Mouse (Mus musculus): ENCODE measurements around the gene Tsc22d2. TPM values are rescaled to one million over a fixed set of nuclear protein-coding genes. Genes with fewer than 3 reads are reported as not detected.

Gene Tsc22d2
- polyA plus RNA-seq, 1 experiment from 2014 or later, result 13.0 TPM

GRCm38 (mm10) chr3:58513483-58513882, 99.0 kb downstream of the Tsc22d2 start:
- ATAC-seq (ENCODE audit: low FRiP score, low TSS enrichment), result no peak
- WGBS, result 76% methylated on average over 4 of the region's 4 CpGs
- Histone ChIP-seq H3K27ac (replicated peaks) (no peak overlapping the region), H3K27me3 (ENCODE audit: control insufficient read depth, insufficient read depth, low read length) (no peaks in the 10 kb centered on the region), H3K9me3 (ENCODE audit: control insufficient read depth, low read length) (no peaks in the 10 kb centered on the region), H3K9ac (ENCODE audit: low read length) (no peak overlapping the region), H3K4me3 (ENCODE audit: low read depth, low read length) (no peak overlapping the region), H3K4me1 (replicated peaks; ENCODE audit: control insufficient read depth, insufficient read depth) (no peaks in the 10 kb centered on the region), H3K4me2 (replicated peaks; ENCODE audit: low read depth) (no peak overlapping the region), H3K36me3 (ENCODE audit: control insufficient read depth, insufficient read depth, low read length) (no peaks in the 10 kb centered on the region)
- TF ChIP-seq CTCF (IDR thresholded peaks at IDR 0.05; ENCODE audit: low read depth), result no peak
- TF ChIP-seq EP300 (optimal IDR thresholded peaks at IDR 0.05), result no peak
- DNase-seq (ENCODE audit: low spot score), result no peak

GRCm38 (mm10) chr3:58515947-58516601, 101.6 kb downstream of the Tsc22d2 start:
- DNase-seq (ENCODE audit: low spot score), result no peak
- Histone ChIP-seq H3K4me1 (replicated peaks; ENCODE audit: control insufficient read depth, insufficient read depth) (no peaks in the 10 kb centered on the region), H3K4me2 (replicated peaks; ENCODE audit: low read depth) (no peak overlapping the region; the same call in 1 of the 2 replicates), H3K27me3 (ENCODE audit: control insufficient read depth, insufficient read depth, low read length) (no peaks in the 10 kb centered on the region), H3K9me3 (ENCODE audit: control insufficient read depth, low read length) (no peaks in the 10 kb centered on the region), H3K9ac (ENCODE audit: low read length) (no peak overlapping the region), H3K36me3 (ENCODE audit: control insufficient read depth, insufficient read depth, low read length) (no peaks in the 10 kb centered on the region), H3K4me3 (ENCODE audit: low read depth, low read length) (no peak overlapping the region), H3K27ac (replicated peaks) (0 out of 2 replicates have a peak overlapping the region, but pooled peaks have one; percentile 30)
- ATAC-seq (ENCODE audit: low FRiP score, low TSS enrichment), result no peak
- WGBS, result 33% methylated on average over 1 of the region's 1 CpGs
- no peak for TF ChIP-seq EP300 (optimal IDR thresholded peaks at IDR 0.05)
- no peak for TF ChIP-seq CTCF (IDR thresholded peaks at IDR 0.05; ENCODE audit: low read depth)

Other genes starting within 250 kb of the Tsc22d2 start
- gene Eif2a, start 111.1 kb downstream of the Tsc22d2 start, polyA plus RNA-seq (2015; fragmentation: Nextera tagmentation; extraction: Ambion mirVana), result 28.4 and 29.7 TPM in 2 replicates
- 166 and 175 TPM in 2 replicates for gene Serp1, start 111.2 kb downstream of the Tsc22d2 start, polyA plus RNA-seq (2015; fragmentation: Nextera tagmentation; extraction: Ambion mirVana)
- 13.1 and 13.5 TPM in 2 replicates for gene Selenot, start 161.9 kb downstream of the Tsc22d2 start, polyA plus RNA-seq (2015; fragmentation: Nextera tagmentation; extraction: Ambion mirVana)
- 0.04 and 0.10 TPM in 2 replicates for gene Erich6, start 222.5 kb downstream of the Tsc22d2 start, polyA plus RNA-seq (2015; fragmentation: Nextera tagmentation; extraction: Ambion mirVana)

Data from stomach, postnatal 0 days (tissue).